Mouse (Mus musculus) limb, embryonic 15.5 days (tissue): Measurements from ENCODE around the gene Sox13. TPM values are rescaled to one million over a fixed set of nuclear protein-coding genes. Genes with fewer than 3 reads are reported as not detected.
A peak's percentile ranks its signal among the peaks of the same experiment; 100 is the strongest.

Source experiments
- ATAC-seq: fragments of 200-750 bp; cut with Nextera tagmentation; 2 replicates; pipeline ENCODE4 v1.8.0; 2017; ENCODE audit warnings: low read depth, moderate TSS enrichment; ENCODE audit not compliant: insufficient number of reproducible peaks, low FRiP score, low TSS enrichment
- H3K27ac ChIP-seq: fragments of 300-500 bp; sonication (generic); 2 replicates; pipeline ENCODE4 v1.5.1; 2015; ENCODE audit warnings: moderate library complexity, mild to moderate bottlenecking, inconsistent platforms
- H3K27me3 ChIP-seq: fragments of 300-500 bp; sonication (generic); 2 replicates; pipeline ENCODE4 v1.6.1; 2015; ENCODE audit warnings: inconsistent platforms
- H3K36me3 ChIP-seq: fragments of 300-500 bp; sonication (generic); 2 replicates; pipeline ENCODE4 v1.6.1; 2015; ENCODE audit warnings: inconsistent platforms
- H3K4me1 ChIP-seq: fragments of 300-500 bp; sonication (generic); 2 replicates; pipeline ENCODE4 v1.6.1; 2015; ENCODE audit warnings: inconsistent platforms
- H3K4me2 ChIP-seq: fragments of 300-500 bp; sonication (generic); 2 replicates; pipeline ENCODE4 v1.6.1; 2015; ENCODE audit warnings: mild to moderate bottlenecking, inconsistent platforms
- H3K4me3 ChIP-seq: fragments of 300-500 bp; sonication (generic); 2 replicates; pipeline ENCODE4 v1.5.1; 2015; ENCODE audit warnings: mild to moderate bottlenecking, inconsistent platforms
- H3K9ac ChIP-seq: fragments of 300-500 bp; sonication (generic); 2 replicates; pipeline ENCODE4 v1.6.1; 2015; ENCODE audit warnings: inconsistent platforms
- H3K9me3 ChIP-seq: fragments of 300-500 bp; sonication (generic); 2 replicates; pipeline ENCODE4 v1.6.1; 2016; ENCODE audit warnings: inconsistent platforms
- WGBS: fragments of 180-500 bp; shearing (Covaris S2); methylation state at CpG from one replicate; pipeline ENCODE4 v1.1.7; 2015; 5-methylcytosine and 5-hydroxymethylcytosine counted together
- polyA plus RNA-seq: library from polyadenylated mRNA; unstranded; fragments of >200 nt; fragmentation: Nextera tagmentation; extraction: Ambion mirVana; gene quantifications from 2 replicates; pipeline ENCODE4 v1.2.1, GENCODE M21; 2015

Sox13 gene
- polyA plus RNA-seq, 1 experiment from 2014 or later, result 4.1 TPM

- 34% methylated on average over 9 of the region's 9 CpGs for WGBS
- no peaks in the 10 kb centered on the region for H3K9me3 ChIP-seq
- H3K27me3 ChIP-seq, result no peaks in the 10 kb centered on the region
- H3K27ac ChIP-seq, result no peak overlapping the region
- H3K36me3 ChIP-seq, result no peaks in the 10 kb centered on the region
- H3K9ac ChIP-seq, result no peak overlapping the region
- H3K4me3 ChIP-seq, result no peak overlapping the region
- no peak overlapping the region for H3K4me2 ChIP-seq
- H3K4me1 ChIP-seq, result peaks cover 22% of the 10 kb centered on the region
- no peak for ATAC-seq
Measured at GRCm38 (mm10) chr1:133412941-133413340, 11.2 kb downstream of the Sox13 start.

- Histone ChIP-seq H3K4me2 (no peak overlapping the region), H3K36me3 (no peaks in the 10 kb centered on the region), H3K9me3 (no peaks in the 10 kb centered on the region), H3K4me3 (no peak overlapping the region), H3K27me3 (no peaks in the 10 kb centered on the region), H3K9ac (no peak overlapping the region), H3K27ac (no peak overlapping the region), H3K4me1 (peaks cover 12% of the 10 kb centered on the region)
- WGBS, result 87% methylated on average over 8 of the region's 8 CpGs
- ATAC-seq, result no peak
Measured at GRCm38 (mm10) chr1:133411506-133412147, 12.6 kb downstream of the Sox13 start.

- no peak overlapping the region for H3K4me3 ChIP-seq
- no peak overlapping the region for H3K27ac ChIP-seq
- H3K4me1 ChIP-seq, result peaks cover 6% of the 10 kb centered on the region
- H3K9ac ChIP-seq, result no peak overlapping the region
- H3K36me3 ChIP-seq, result no peaks in the 10 kb centered on the region
- no peak overlapping the region for H3K4me2 ChIP-seq
- no peak for ATAC-seq
- H3K27me3 ChIP-seq, result no peaks in the 10 kb centered on the region
- no peaks in the 10 kb centered on the region for H3K9me3 ChIP-seq
- 72% methylated on average over 9 of the region's 9 CpGs for WGBS
Measured at GRCm38 (mm10) chr1:133409786-133410185, 14.4 kb downstream of the Sox13 start.

- peaks cover 6% of the 10 kb centered on the region for H3K4me1 ChIP-seq
- WGBS, result 19% methylated on average over 6 of the region's 6 CpGs
- H3K9me3 ChIP-seq, result no peaks in the 10 kb centered on the region
- ATAC-seq, result no peak
- no peak overlapping the region for H3K27ac ChIP-seq
- no peak overlapping the region for H3K4me3 ChIP-seq
- H3K36me3 ChIP-seq, result no peaks in the 10 kb centered on the region
- H3K4me2 ChIP-seq, result no peak overlapping the region
- no peak overlapping the region for H3K9ac ChIP-seq
- no peaks in the 10 kb centered on the region for H3K27me3 ChIP-seq
Measured at GRCm38 (mm10) chr1:133408880-133409516, 15.2 kb downstream of the Sox13 start.

- H3K9me3 ChIP-seq, result no peaks in the 10 kb centered on the region
- no peak overlapping the region for H3K4me3 ChIP-seq
- no peak overlapping the region for H3K9ac ChIP-seq
- peaks cover 6% of the 10 kb centered on the region for H3K4me1 ChIP-seq
- ATAC-seq, result no peak
- whole genome bisulfite sequencing, result 32% methylated on average over 9 of the region's 9 CpGs
- no peaks in the 10 kb centered on the region for H3K36me3 ChIP-seq
- H3K4me2 ChIP-seq, result no peak overlapping the region
- no peak overlapping the region for H3K27ac ChIP-seq
- no peaks in the 10 kb centered on the region for H3K27me3 ChIP-seq
Measured at GRCm38 (mm10) chr1:133408321-133408720, 15.9 kb downstream of the Sox13 start.

- WGBS, result 66% methylated on average over 6 of the region's 6 CpGs
- H3K27me3 ChIP-seq, result no peaks in the 10 kb centered on the region
- H3K4me3 ChIP-seq, result no peak overlapping the region
- H3K4me1 ChIP-seq, result no peaks in the 10 kb centered on the region
- 0 out of 2 replicates have a peak, but pooled peaks have one; percentile 19 for ATAC-seq
- H3K36me3 ChIP-seq, result no peaks in the 10 kb centered on the region
- no peak overlapping the region for H3K4me2 ChIP-seq
- H3K27ac ChIP-seq, result no peak overlapping the region
- H3K9ac ChIP-seq, result no peak overlapping the region
- H3K9me3 ChIP-seq, result no peaks in the 10 kb centered on the region
Measured at GRCm38 (mm10) chr1:133407436-133407835, 16.7 kb downstream of the Sox13 start.

- no peak for ATAC-seq
- no peak overlapping the region for H3K27ac ChIP-seq
- no peaks in the 10 kb centered on the region for H3K4me1 ChIP-seq
- H3K27me3 ChIP-seq, result no peaks in the 10 kb centered on the region
- H3K36me3 ChIP-seq, result no peaks in the 10 kb centered on the region
- no peak overlapping the region for H3K9ac ChIP-seq
- no peak overlapping the region for H3K4me2 ChIP-seq
- 79% methylated on average over 7 of the region's 7 CpGs for WGBS
- no peaks in the 10 kb centered on the region for H3K9me3 ChIP-seq
- H3K4me3 ChIP-seq, result no peak overlapping the region
Measured at GRCm38 (mm10) chr1:133406614-133407013, 17.6 kb downstream of the Sox13 start.

- H3K4me1 ChIP-seq, result no peaks in the 10 kb centered on the region
- no peak overlapping the region for H3K4me2 ChIP-seq
- H3K9ac ChIP-seq, result no peak overlapping the region
- H3K27ac ChIP-seq, result no peak overlapping the region
- no peaks in the 10 kb centered on the region for H3K27me3 ChIP-seq
- ATAC-seq, result no peak
- no peaks in the 10 kb centered on the region for H3K9me3 ChIP-seq
- 93% methylated on average over 4 of the region's 4 CpGs for WGBS
- H3K4me3 ChIP-seq, result no peak overlapping the region
- H3K36me3 ChIP-seq, result no peaks in the 10 kb centered on the region
Measured at GRCm38 (mm10) chr1:133404005-133404404, 20.2 kb downstream of the Sox13 start.

GRCm38 (mm10) chr1:133400014-133400725 is 24.0 kb downstream of the Sox13 start:
- no peak for ATAC-seq
- no peak overlapping the region for H3K4me3 ChIP-seq
- no peaks in the 10 kb centered on the region for H3K36me3 ChIP-seq
- no peaks in the 10 kb centered on the region for H3K27me3 ChIP-seq
- no peak overlapping the region for H3K9ac ChIP-seq
- H3K4me1 ChIP-seq, result peaks cover 8% of the 10 kb centered on the region
- WGBS, result 68% methylated on average over 13 of the region's 13 CpGs
- no peaks in the 10 kb centered on the region for H3K9me3 ChIP-seq
- H3K27ac ChIP-seq, result no peak overlapping the region
- no peak overlapping the region for H3K4me2 ChIP-seq

GRCm38 (mm10) chr1:133397483-133398237 is 26.5 kb downstream of the Sox13 start:
- no peak overlapping the region for H3K4me2 ChIP-seq

GRCm38 (mm10) chr1:133397094-133397482 is 27.1 kb downstream of the Sox13 start:
- H3K9ac ChIP-seq, result no peak overlapping the region

More at GRCm38 (mm10) chr1:133397483-133398237, 26.5 kb downstream of the Sox13 start:
- no peaks in the 10 kb centered on the region for H3K9me3 ChIP-seq
- H3K4me3 ChIP-seq, result no peak overlapping the region
- peaks cover 8% of the 10 kb centered on the region for H3K4me1 ChIP-seq
- ATAC-seq, result no peak
- no peaks in the 10 kb centered on the region for H3K27me3 ChIP-seq
- no peak overlapping the region for H3K9ac ChIP-seq
- WGBS, result 22% methylated on average over 17 of the region's 17 CpGs
- 0 out of 2 replicates have a peak overlapping the region, but pooled peaks have one; percentile 23 for H3K27ac ChIP-seq
- no peaks in the 10 kb centered on the region for H3K36me3 ChIP-seq

More at GRCm38 (mm10) chr1:133397094-133397482, 27.1 kb downstream of the Sox13 start:
- no peak overlapping the region for H3K4me3 ChIP-seq
- no peaks in the 10 kb centered on the region for H3K27me3 ChIP-seq
- H3K9me3 ChIP-seq, result no peaks in the 10 kb centered on the region
- H3K4me1 ChIP-seq, result peaks cover 8% of the 10 kb centered on the region
- ATAC-seq, result no peak
- no peaks in the 10 kb centered on the region for H3K36me3 ChIP-seq
- no peak overlapping the region for H3K4me2 ChIP-seq
- H3K27ac ChIP-seq, result no peak overlapping the region
- 77% methylated on average over 5 of the region's 5 CpGs for whole genome bisulfite sequencing
